Mouse (Mus musculus) layer of hippocampus, adult 6 months (tissue): Measurements from ENCODE around the gene Enoph1. TPM values are rescaled to one million over a fixed set of nuclear protein-coding genes. Genes with fewer than 3 reads are reported as not detected.

ENCODE experiments used
- long read RNA-seq, 2 experiments: library from polyadenylated mRNA; unstranded; transcript quantifications; one replicate each; pipeline ENCODE4 v2.0.0; 2019 to 2020
- polyA plus RNA-seq: library from polyadenylated mRNA; unstranded; fragments of <200 nt; fragmentation: Nextera tagmentation; gene quantifications from 2 replicates; pipeline ENCODE4 v1.2.3, GENCODE M21; 2021

Gene Enoph1
- 93.3 and 100 TPM in 2 replicates for polyA plus RNA-seq
- long read RNA-seq, experiment 1, transcript Enoph1-202 (6 exons, 1,833 nt): major isoform, 140 of 159 reads
- long read RNA-seq, experiment 1, partial matches to known transcripts: 4 of 159 reads
- long read RNA-seq, experiment 1, other reads (novel, unspliced or antisense): 11 of 159 reads
- long read RNA-seq, experiment 2, transcript Enoph1-202 (6 exons, 1,833 nt): major isoform, 453 of 507 reads
- long read RNA-seq, experiment 2, partial matches to known transcripts: 14 of 507 reads
- long read RNA-seq, experiment 2, other reads (novel, unspliced or antisense): 39 of 507 reads

DNA sequence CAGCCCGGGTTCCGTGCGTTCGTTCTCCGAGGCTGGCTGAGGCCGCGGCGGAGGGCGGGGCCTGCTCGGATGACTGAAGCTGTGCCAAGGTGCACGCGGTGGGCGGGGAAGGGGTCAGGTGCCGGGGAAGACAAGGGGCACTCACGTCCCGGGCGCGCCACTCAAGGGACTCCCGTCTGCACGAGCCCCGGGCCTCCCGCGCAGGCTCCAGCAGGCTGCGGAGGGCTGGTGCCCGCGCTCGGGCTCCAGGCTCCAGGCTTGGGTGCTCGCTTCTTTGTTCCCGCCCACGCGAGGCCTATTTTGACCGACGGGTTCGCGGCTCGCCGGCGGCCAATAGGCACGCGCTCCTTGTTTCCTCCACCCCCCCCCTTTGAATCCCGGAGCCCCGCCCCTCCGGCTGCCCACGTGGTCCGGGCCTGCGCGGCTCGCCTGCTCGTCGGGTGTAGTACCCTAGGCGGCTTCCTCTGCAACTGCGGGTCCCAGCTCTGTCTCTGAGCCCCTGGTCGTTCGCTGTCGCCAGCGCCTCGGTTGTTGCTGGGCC lies at the start of gene Enoph1, which contains the start of gene Hnrnpdl:
Gene Enoph1 (plus strand): TSS at position 384 of the 541 bp plus-strand sequence.
Gene Hnrnpdl (minus strand): TSS at position 63 of the 541 bp plus-strand sequence.

Other genes with a start within 250 kb of the Enoph1 start
- 1.2 and 1.3 TPM in 2 replicates for gene Vamp9, start 133.7 kb upstream of the Enoph1 start, polyA plus RNA-seq
- 9.2 and 10.3 TPM in 2 replicates for gene Hnrnpd, start 61.0 kb upstream of the Enoph1 start, polyA plus RNA-seq
- gene 4930524J08Rik, start 60.9 kb upstream of the Enoph1 start, polyA plus RNA-seq: 1.2 and 2.9 TPM in 2 replicates
- 51.0 and 56.5 TPM in 2 replicates for gene Hnrnpdl, start 321 bp upstream of the Enoph1 start, polyA plus RNA-seq
- 34.8 and 43.0 TPM in 2 replicates for gene Tmem150c, start 119.8 kb downstream of the Enoph1 start, polyA plus RNA-seq